Mouse (Mus musculus): ENCODE results near the gene Mob2.

DNA sequence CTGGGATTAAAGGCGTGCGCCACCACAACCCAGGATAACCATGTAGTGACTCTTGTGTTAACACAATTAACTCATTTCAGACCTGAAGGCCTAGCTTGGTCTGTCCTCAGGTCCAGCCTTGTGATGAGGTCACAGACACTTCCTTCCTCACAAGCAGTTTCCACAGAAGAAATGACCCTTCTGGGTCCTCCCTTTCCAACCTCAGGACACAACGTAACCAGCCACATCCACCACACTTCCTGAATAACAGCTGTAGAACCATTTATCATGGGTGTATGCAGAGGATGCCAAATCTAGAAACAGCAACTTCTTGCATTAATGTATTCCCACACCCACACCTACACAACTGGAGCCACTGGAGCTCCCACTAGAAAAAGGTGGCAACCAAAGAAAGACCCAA is 20.1 kb downstream of the Mob2 start:
- TF ChIP-seq CTCF (conservative IDR thresholded peaks at IDR 0.05; ENCODE audit: low read length): no peak
- TF ChIP-seq POU5F1 (IDR thresholded peaks at IDR 0.05; ENCODE audit: borderline replicate concordance, low read length): no peak

Data from E14TG2a.4 (cell line).